Mouse (Mus musculus) monocyte, adult 5-6 weeks (primary cell): ENCODE results near the gene Creb5. TPM values are rescaled to one million over a fixed set of nuclear protein-coding genes. Genes with fewer than 3 reads are reported as not detected.

Experiments
- ATAC-seq: fragments of 153-309, 156-312 bp; replicated peaks from 2 replicates; pipeline ENCODE4 v1.8.0; 2017; ENCODE audit warnings: mild to moderate bottlenecking; ENCODE audit not compliant: low TSS enrichment, insufficient number of reproducible peaks, severe bottlenecking, poor library complexity, low FRiP score
- total RNA-seq: library from RNA; stranded (forward); fragments of 200-1000, 200-491, 200-594 nt; gene quantifications from 3 replicates; pipeline ENCODE4 v1.2.3, GENCODE M21; 2017

The Creb5 gene
- total RNA-seq, 1 experiment from 2014 or later, result 0.19 TPM

- no peak for ATAC-seq
Observed at GRCm38 (mm10) chr6:53463261-53463813, 176.3 kb downstream of the Creb5 start.

GRCm38 (mm10) chr6:53469204-53469603, 182.1 kb downstream of the Creb5 start:
- ATAC-seq, result no peak

GRCm38 (mm10) chr6:53469703-53470102, 182.6 kb downstream of the Creb5 start:
- ATAC-seq, result no peak

DNA sequence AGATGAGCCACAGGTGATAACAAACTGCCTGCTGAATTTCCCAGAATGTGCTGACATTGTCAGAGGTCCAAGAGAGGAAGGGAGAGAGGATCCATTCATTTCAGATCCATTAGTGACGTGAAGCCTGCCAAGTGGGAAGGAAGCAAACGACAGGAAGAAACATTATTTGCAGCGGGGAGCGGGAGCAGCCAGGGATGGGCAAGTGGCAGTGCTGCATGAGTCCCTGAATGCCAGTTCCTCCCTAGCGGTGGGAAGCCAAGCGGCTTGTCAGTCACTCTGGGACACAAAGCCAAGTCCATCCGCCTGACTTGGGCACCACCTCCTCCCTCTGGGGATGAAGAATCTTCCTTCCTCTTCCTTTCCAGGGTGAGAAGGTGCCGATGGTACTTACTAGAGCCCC, 183.5 kb downstream of the Creb5 start:
- ATAC-seq, result no peak

- no peak for ATAC-seq
Observed at GRCm38 (mm10) chr6:53470999-53471591, 184.0 kb downstream of the Creb5 start.

DNA sequence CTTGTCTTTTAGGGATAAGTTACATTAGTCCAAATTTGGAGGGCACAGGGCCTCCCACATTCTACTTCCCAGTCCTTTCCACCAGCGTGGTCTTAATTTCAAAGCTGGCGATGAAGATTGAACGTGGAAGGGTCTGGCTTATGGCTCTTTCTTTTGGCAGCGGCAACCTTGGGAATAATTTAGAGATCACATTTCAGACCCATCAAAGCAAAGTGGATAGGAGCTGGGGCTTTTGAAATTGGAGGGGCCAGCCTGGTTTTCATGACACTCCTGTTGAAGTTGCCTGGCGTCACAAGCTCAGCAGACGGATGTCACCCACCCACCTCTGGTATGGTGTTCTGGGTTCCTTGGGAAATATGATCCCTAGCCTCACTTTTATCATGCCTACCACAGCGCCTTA, 185.7 kb downstream of the Creb5 start:
- no peak for ATAC-seq

- no peak for ATAC-seq
Observed at GRCm38 (mm10) chr6:53477501-53477900, 190.4 kb downstream of the Creb5 start.

DNA sequence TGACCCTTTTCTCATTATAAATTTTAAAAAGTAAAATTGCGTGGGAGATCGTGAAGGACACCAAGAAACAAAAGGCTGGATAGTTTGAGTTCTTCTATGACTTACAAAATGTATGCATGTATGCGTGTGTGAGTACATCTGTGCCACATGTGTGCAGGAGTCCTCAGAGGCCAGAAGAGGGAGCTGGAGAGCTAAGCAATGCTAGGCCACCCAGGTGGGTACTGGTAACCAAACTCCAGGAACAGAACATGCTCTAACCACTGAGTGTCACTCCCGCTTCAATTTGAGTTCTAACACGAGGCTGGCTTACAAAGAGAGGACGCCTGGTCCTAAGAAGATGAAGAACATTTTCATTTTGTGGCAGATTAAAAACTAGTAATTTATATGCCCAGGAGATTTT, 203.8 kb downstream of the Creb5 start:
- no peak for ATAC-seq

GRCm38 (mm10) chr6:53491331-53491730, 204.3 kb downstream of the Creb5 start:
- no peak for ATAC-seq

- no peak for ATAC-seq
Observed at GRCm38 (mm10) chr6:53493864-53494263, 206.8 kb downstream of the Creb5 start.

- no peak for ATAC-seq
Observed at GRCm38 (mm10) chr6:53495667-53496066, 208.6 kb downstream of the Creb5 start.

DNA sequence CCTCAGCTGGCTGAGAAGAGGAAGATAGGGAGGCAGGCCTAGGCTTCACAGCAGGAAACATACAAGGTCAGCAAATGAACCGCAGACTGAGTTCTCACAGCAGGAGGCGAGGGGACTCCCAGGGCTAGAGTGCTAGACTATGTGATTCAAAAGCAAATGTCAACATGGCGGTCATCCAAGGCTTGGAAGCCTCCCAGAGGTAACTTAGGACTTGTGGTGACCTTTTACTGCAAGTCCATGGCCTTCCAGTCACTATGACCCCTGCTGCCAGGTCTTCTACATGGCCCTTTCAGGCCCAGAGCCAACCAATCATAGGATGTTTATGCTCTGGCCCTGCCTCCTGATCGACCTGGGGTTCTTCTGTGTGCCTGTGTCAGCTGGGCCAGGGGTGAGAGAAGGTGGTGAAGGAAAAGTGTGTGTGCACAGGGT, 209.3 kb downstream of the Creb5 start:
- ATAC-seq, result no peak

DNA sequence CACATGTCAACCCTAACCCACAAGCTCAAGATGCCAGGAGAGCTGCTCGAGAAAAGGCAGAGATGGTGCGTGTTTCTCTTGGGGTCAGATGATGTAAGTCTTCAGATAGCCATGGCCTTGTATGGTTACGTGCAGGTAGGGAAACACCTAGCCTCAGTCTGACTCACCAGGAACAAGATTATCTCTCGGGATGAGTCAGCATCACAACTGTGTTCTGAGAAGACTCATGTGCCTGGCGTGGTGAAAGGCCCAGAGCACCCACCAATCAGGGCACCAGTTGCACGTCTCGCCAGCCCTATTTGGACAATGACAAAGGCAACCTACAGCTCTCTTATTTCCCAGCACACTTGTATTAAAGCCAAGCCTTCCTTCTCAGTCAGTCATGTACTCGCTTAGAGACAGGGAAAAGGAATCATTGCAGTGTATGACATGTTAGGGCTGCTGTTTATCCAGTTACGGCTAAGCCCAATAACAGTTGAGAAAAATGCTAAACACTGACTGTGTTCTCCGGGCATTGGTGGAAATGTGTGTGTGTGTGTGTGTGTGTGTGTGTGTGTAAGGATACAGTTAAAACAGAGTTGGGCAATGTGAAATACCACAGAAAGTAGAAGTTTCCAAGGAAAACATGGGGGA, 210.9 kb downstream of the Creb5 start:
- no peak for ATAC-seq

GRCm38 (mm10) chr6:53499621-53500295, 212.7 kb downstream of the Creb5 start:
- ATAC-seq, result no peak

DNA sequence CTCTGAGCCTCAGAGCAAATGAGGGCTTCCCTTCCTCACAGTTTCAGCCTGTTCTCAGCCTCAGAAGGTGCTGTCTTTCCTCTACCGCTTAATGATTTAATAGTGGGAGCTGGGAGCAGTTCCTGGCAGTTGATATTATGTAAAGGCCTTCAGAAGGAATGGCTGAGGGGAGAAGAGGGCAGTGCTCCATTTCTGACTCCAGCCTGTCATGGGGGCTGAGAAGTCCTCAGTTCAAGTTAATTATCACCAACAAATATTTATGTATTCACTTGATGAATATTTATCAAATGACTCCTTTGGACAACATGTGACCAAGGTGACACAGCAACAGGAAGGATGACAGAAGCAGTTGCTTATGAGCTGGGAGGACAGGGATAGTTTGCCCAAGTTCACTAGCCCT, 214.2 kb downstream of the Creb5 start:
- ATAC-seq, result no peak

GRCm38 (mm10) chr6:53506947-53507564, 220.0 kb downstream of the Creb5 start:
- no peak for ATAC-seq

DNA sequence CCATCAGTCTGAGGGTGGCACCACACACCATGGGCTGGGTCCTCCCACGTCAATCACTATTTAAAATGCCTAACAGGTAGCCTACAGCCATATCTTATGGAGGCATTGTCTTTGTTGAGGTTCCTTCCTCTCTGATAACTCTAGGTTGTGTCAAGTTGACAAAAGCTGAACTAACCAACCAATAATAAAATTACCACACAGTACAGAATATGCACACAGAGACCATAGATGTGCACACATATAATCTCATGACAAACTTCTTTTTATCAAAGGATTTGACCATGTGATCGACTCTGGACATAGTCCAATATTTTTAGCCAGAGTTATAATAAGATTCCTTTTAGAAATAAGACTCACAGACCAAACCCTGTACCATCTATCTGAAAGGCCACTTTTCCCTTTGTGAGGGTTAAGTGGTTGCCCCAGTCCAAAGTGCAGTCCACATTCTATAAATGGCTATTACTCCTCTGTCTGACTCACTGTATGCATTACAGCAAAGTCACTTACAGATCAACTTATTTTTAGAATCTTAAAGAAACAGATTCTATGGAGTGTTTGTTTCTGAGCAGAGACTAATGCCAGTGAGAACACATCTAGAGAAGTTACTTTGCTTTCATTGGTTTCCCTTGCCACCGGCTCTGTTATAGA, 221.9 kb downstream of the Creb5 start:
- ATAC-seq, result no peak

DNA sequence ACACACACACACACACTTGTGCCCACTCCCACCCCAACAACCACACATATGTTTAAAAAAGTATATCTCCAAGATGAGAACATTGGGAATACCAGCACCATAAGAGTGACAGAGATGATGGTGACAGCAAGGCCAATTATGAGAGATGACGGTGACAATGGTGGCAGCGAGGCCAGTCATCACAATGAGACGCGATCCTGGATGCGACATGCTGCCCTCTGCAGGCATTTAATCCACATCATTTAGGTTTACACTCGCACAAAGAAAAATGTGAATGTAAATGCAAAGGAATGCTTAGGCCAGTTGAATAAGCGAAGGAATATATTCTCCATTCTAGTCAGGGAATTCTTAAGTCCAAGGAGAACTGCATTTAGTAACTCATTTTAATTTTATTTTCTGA, 222.9 kb downstream of the Creb5 start:
- no peak for ATAC-seq

DNA sequence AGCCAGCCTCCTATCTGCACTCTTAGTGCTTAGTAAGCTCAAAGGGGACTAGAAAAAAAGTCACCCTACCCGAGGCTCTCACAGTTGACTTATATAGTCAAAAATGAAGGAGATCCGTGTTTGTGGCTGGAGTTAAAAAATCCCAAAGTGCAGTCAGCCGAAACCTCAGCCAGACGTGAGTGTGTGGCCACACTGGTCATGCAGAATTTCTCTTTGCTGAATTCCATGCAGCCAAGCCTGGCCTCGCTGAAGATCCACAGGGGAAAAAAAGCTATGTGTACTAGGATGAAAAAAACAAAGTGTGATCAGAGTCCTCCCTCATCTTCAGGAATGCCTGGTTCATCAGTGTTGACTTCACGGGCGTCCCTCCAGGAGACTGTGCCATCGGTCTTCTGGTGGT, 225.2 kb downstream of the Creb5 start:
- no peak for ATAC-seq
